Mouse (Mus musculus) CH12.LX (cell line): ENCODE results near the gene Lrig1. TPM values are rescaled to one million over a fixed set of nuclear protein-coding genes. Genes with fewer than 3 reads are reported as not detected.

Source experiments
- DNase-seq: peaks from one replicate; pipeline ENCODE4 v3.0.0-alpha.2; 2013; ENCODE audit errors: extremely low read depth
- H3K27ac ChIP-seq: 2 replicates; pipeline ENCODE4 v1.5.1; 2012; ENCODE audit warnings: low read depth, mild to moderate bottlenecking, control low read depth, moderate library complexity; ENCODE audit not compliant: insufficient read depth
- H3K27me3 ChIP-seq: replicated peaks from 2 replicates; pipeline ENCODE3; 2012; ENCODE audit warnings: inconsistent platforms
- H3K36me3 ChIP-seq, 2 experiments: replicated peaks in 1 of 2; 2 replicates each; pipeline versions ENCODE3 to v1.6.1; 2012; ENCODE audit warnings: inconsistent platforms in 1 of 2, low read length in 1 of 2, mild to moderate bottlenecking in 1 of 2, mixed read lengths in 1 of 2, moderate library complexity in 1 of 2; ENCODE audit not compliant: control insufficient read depth in 1 of 2, insufficient read depth in 1 of 2
- H3K4me1 ChIP-seq, 2 experiments: 2 replicates each; pipeline ENCODE4 v1.6.1; 2012; ENCODE audit warnings: inconsistent platforms in 1 of 2, moderate library complexity in 1 of 2; ENCODE audit not compliant: insufficient read depth in 2 of 2, control insufficient read depth in 1 of 2
- H3K4me2 ChIP-seq: 2 replicates; pipeline ENCODE4 v1.6.1; 2012; ENCODE audit warnings: low read depth, mild to moderate bottlenecking, control low read depth; ENCODE audit not compliant: poor library complexity, insufficient read depth, severe bottlenecking
- H3K4me3 ChIP-seq, 3 experiments: fragments of 150-350 bp in 1 of 3; sonication (generic) in 1 of 3; replicated peaks in 1 of 3; 2 replicates each; pipeline versions ENCODE3 to v1.5.1; 2011 to 2012; ENCODE audit warnings: low read depth in 2 of 3, low read length in 2 of 3, mild to moderate bottlenecking in 2 of 3, moderate library complexity in 2 of 3, control low read depth in 1 of 3, improper control_type of control experiment in 1 of 3, inconsistent platforms in 1 of 3, mixed read lengths in 1 of 3; ENCODE audit not compliant: poor library complexity in 1 of 3
- H3K79me2 ChIP-seq: replicated peaks from 2 replicates; pipeline ENCODE4 v1.6.1; 2012; ENCODE audit warnings: mild to moderate bottlenecking, moderate library complexity; ENCODE audit not compliant: control insufficient read depth, poor library complexity, insufficient read depth, severe bottlenecking; ENCODE audit errors: extremely low read depth
- H3K9ac ChIP-seq: 2 replicates; pipeline ENCODE4 v1.6.1; 2012; ENCODE audit warnings: low read depth, mild to moderate bottlenecking, control low read depth, moderate library complexity; ENCODE audit not compliant: insufficient read depth
- H3K9me3 ChIP-seq: replicated peaks from 2 replicates; pipeline ENCODE3; 2012; ENCODE audit warnings: low read length, inconsistent platforms, mixed read lengths
- BHLHE40 ChIP-seq: IDR thresholded peaks from 2 replicates; pipeline ENCODE4 v1.6.1; 2011; ENCODE audit warnings: mild to moderate bottlenecking, low read depth, low read length, improper control_type of control experiment
- CHD2 ChIP-seq: IDR thresholded peaks from 2 replicates; pipeline ENCODE4 v1.6.1; 2011; ENCODE audit warnings: low read length, improper control_type of control experiment
- CTCF ChIP-seq, 2 experiments: IDR thresholded peaks in 1 of 2; conservative IDR thresholded peaks in 1 of 2; 2 replicates each; pipeline ENCODE4 v1.5.1; 2011 to 2012; ENCODE audit warnings: low read depth in 2 of 2, low read length in 2 of 2, improper control_type of control experiment in 1 of 2, inconsistent platforms in 1 of 2, mild to moderate bottlenecking in 1 of 2, moderate library complexity in 1 of 2
- EP300 ChIP-seq: IDR thresholded peaks from 2 replicates; pipeline ENCODE4 v1.6.1; 2011; ENCODE audit warnings: low read length, improper control_type of control experiment
- IRF4 ChIP-seq: IDR thresholded peaks from 2 replicates; pipeline ENCODE4 v1.6.1; 2014; ENCODE audit warnings: low read depth, mild to moderate bottlenecking, inconsistent platforms, low read length, improper control_type of control experiment
- JUN ChIP-seq: IDR thresholded peaks from 2 replicates; pipeline ENCODE4 v1.6.1; 2011; ENCODE audit warnings: low read depth, mild to moderate bottlenecking, low read length, improper control_type of control experiment, moderate library complexity; ENCODE audit not compliant: insufficient read depth
- MAFK ChIP-seq: IDR thresholded peaks from 2 replicates; pipeline ENCODE4 v1.6.1; 2011; ENCODE audit warnings: low read length, improper control_type of control experiment; ENCODE audit not compliant: insufficient replicate concordance
- MAZ ChIP-seq: IDR thresholded peaks from 2 replicates; pipeline ENCODE4 v1.6.1; 2012; ENCODE audit warnings: low read depth, mild to moderate bottlenecking, inconsistent platforms, low read length, improper control_type of control experiment, moderate library complexity
- MEF2A ChIP-seq: IDR thresholded peaks from 2 replicates; pipeline ENCODE4 v1.6.1; 2014; ENCODE audit warnings: low read depth, mild to moderate bottlenecking, inconsistent platforms, low read length, improper control_type of control experiment, borderline replicate concordance
- MXI1 ChIP-seq: IDR thresholded peaks from 2 replicates; pipeline ENCODE4 v1.6.1; 2011; ENCODE audit warnings: mild to moderate bottlenecking, low read depth, low read length, improper control_type of control experiment
- MYC ChIP-seq: IDR thresholded peaks from 2 replicates; pipeline ENCODE4 v1.6.1; 2011; ENCODE audit warnings: low read depth, mild to moderate bottlenecking, improper control_type of control experiment, low read length
- NELFE ChIP-seq: IDR thresholded peaks from 2 replicates; pipeline ENCODE4 v1.6.1; 2011; ENCODE audit warnings: low read depth, low read length, improper control_type of control experiment
- POLR2AphosphoS2 ChIP-seq: IDR thresholded peaks from 2 replicates; pipeline ENCODE4 v1.6.1; 2011; ENCODE audit warnings: low read depth, low read length, improper control_type of control experiment
- RAD21 ChIP-seq: IDR thresholded peaks from 2 replicates; pipeline ENCODE4 v1.6.1; 2011; ENCODE audit warnings: low read depth, mild to moderate bottlenecking, low read length, improper control_type of control experiment, moderate library complexity
- SMC3 ChIP-seq: IDR thresholded peaks from 2 replicates; pipeline ENCODE4 v1.6.1; 2011; ENCODE audit warnings: low read depth, low read length, improper control_type of control experiment
- TBP ChIP-seq: conservative IDR thresholded peaks from 2 replicates; pipeline ENCODE4 v1.6.1; 2011; ENCODE audit warnings: low read depth, low read length, improper control_type of control experiment
- TCF12 ChIP-seq: IDR thresholded peaks from 2 replicates; pipeline ENCODE4 v1.6.1; 2014; ENCODE audit warnings: low read depth, mild to moderate bottlenecking, inconsistent platforms, low read length, improper control_type of control experiment
- ZC3H11A ChIP-seq: IDR thresholded peaks from 2 replicates; pipeline ENCODE4 v1.6.1; 2012; ENCODE audit warnings: low read depth, mild to moderate bottlenecking, inconsistent platforms, low read length, improper control_type of control experiment
- ZKSCAN1 ChIP-seq: IDR thresholded peaks from 2 replicates; pipeline ENCODE4 v1.6.1; 2012; ENCODE audit warnings: low read depth, inconsistent platforms, low read length, improper control_type of control experiment, borderline replicate concordance
- ZMIZ1 ChIP-seq: IDR thresholded peaks from 2 replicates; pipeline ENCODE4 v1.6.1; 2012; ENCODE audit warnings: low read depth, mild to moderate bottlenecking, inconsistent platforms, low read length, improper control_type of control experiment
- dilution Hi-C: fragments of 300-500 bp; cut with MboI; formaldehyde crosslinking; loops from 2 replicates; pipeline ENCODE4 v1.14.3; 2020; ENCODE audit warnings: low sequenced_read_pairs; ENCODE audit not compliant: extremely low pct_unique_long_range_greater_than_20kb, extremely low pct_ligation_motif_present
- in situ Hi-C: fragments of 300-500 bp; cut with MboI; formaldehyde crosslinking; loops from 3 replicates; pipeline ENCODE4 v1.14.3; 2019; ENCODE audit warnings: low sequenced_read_pairs, low pct_ligation_motif_present, low pct_unique_long_range_greater_than_20kb, mixed read lengths
- polyA plus RNA-seq: library from polyadenylated mRNA; unstranded; fragments of >175 nt; gene quantifications from 2 replicates; pipeline ENCODE4 v1.2.1, GENCODE M21; 2012; ENCODE audit warnings: low read depth; ENCODE audit not compliant: insufficient read length
- total RNA-seq, 2 experiments: library from RNA; depleted of rRNA; stranded (reverse); fragments of 300-350 nt in 1 of 2; fragments of >200 nt in 1 of 2; gene quantifications; 2 replicates each; pipeline ENCODE4 v1.2.3; 2012 to 2014

Lrig1 gene
- total and polyA plus RNA-seq, 3 experiments = 0.43 TPM; not detected in 2

DNA sequence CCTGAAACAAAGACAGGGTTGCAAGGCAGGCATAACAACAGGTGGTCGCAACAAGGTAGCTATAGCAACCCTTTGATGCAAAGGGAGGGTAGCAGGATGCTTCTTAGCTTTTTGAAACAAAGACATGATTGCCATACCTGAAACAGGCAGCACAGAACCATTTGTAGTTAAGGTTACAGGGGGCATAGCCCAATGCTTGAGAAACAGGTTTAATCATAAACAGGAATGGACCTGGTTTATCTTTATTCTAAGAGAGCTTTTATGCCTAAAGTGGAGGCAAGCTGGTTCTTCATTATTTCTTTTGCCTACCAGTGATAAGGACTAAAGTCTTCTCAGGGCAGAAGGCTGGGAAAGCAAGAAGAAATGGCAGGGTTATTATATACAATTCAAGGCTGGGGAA lies 50.3 kb downstream of the Lrig1 start:
- H3K9ac ChIP-seq = no peak overlapping the region
- H3K79me2 ChIP-seq = no peaks in the 10 kb centered on the region
- no peak for DNase-seq
- TF ChIP-seq POLR2AphosphoS2 (no peak), SMC3 (no peak), CTCF (conservative IDR thresholded peaks at IDR 0.05 in 1 of 2, IDR thresholded peaks at IDR 0.05 in 1 of 2; ENCODE audit: low read depth in 2 of 2, low read length in 2 of 2) (no peak), JUN (no peak), MXI1 (no peak), TBP (no peak), IRF4 (no peak), ZMIZ1 (no peak), EP300 (no peak), MYC (no peak), MAFK (no peak), RAD21 (no peak)
- TF ChIP-seq, all 38 proteins: peak for 0
- in situ Hi-C loops = no loop called here
- Histone ChIP-seq H3K27ac (no peak overlapping the region), H3K4me3 (no peak overlapping the region), H3K36me3 (no peaks in the 10 kb centered on the region), H3K9me3 (no peaks in the 10 kb centered on the region), H3K4me2 (no peak overlapping the region), H3K4me1 (peaks cover 0 to 7% of the 10 kb centered on the region in 2 experiments; a peak in 2 of 4 replicates), H3K27me3 (no peaks in the 10 kb centered on the region)
- dilution Hi-C loops = no loop called here

DNA sequence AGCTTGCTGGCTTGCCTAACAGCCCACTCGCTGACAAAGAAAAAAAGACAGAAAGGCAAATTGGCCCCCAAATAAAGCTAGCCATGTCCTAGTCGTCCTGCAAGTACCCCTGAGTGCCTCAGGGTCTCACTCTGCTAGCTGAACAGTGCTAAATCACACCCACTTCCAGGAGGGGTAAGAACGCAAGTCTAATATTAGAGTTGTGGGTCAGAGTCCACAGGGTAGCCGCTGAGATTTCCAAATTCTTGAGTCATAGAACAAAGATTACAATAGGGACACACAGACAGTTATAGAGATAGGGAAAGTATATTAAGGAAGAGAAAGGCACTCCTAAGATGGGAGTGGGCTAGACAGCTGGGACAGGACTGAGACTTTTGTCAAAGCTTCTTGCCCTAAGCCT lies 51.5 kb downstream of the Lrig1 start:
- no peak overlapping the region for H3K27ac ChIP-seq
- peaks cover 0 to 7% of the 10 kb centered on the region in 2 experiments; a peak in 2 of 4 replicates for H3K4me1 ChIP-seq
- no peak overlapping the region for H3K4me3 ChIP-seq
- H3K27me3 ChIP-seq = no peaks in the 10 kb centered on the region
- in situ Hi-C loops = no loop called here
- H3K36me3 ChIP-seq = no peaks in the 10 kb centered on the region
- dilution Hi-C loops = no loop called here
- H3K4me2 ChIP-seq = no peak overlapping the region
- TF ChIP-seq MAZ = no peak
- no peak for TF ChIP-seq EP300
- no peak for TF ChIP-seq TCF12
- TF ChIP-seq ZKSCAN1 = no peak
- no peak for TF ChIP-seq ZC3H11A
- no peak for TF ChIP-seq MEF2A
- no peak for TF ChIP-seq CHD2
- no peak for TF ChIP-seq CTCF (conservative IDR thresholded peaks at IDR 0.05 in 1 of 2, IDR thresholded peaks at IDR 0.05 in 1 of 2; ENCODE audit: low read depth in 2 of 2, low read length in 2 of 2)
- TF ChIP-seq NELFE = no peak
- no peak for TF ChIP-seq POLR2AphosphoS2
- no peak for TF ChIP-seq BHLHE40
- no peaks in the 10 kb centered on the region for H3K9me3 ChIP-seq
- H3K9ac ChIP-seq = no peak overlapping the region
- DNase-seq = no peak
- H3K79me2 ChIP-seq = no peaks in the 10 kb centered on the region
